Mouse (Mus musculus) forebrain, embryonic 10.5 days (tissue): ENCODE measurements around the gene Kif3a. TPM values are rescaled to one million over a fixed set of nuclear protein-coding genes. Genes with fewer than 3 reads are reported as not detected.

Experiments
- DNase-seq: peaks from one replicate; pipeline ENCODE4 v3.0.0-alpha.2; 2017; ENCODE audit warnings: low spot score; ENCODE audit errors: extremely low spot score
- H3K27ac ChIP-seq: fragments of 300-500 bp; sonication (generic); 2 replicates; pipeline ENCODE4 v1.5.1; 2016; ENCODE audit warnings: mild to moderate bottlenecking
- H3K27me3 ChIP-seq: fragments of 300-500 bp; sonication (generic); 2 replicates; pipeline ENCODE4 v1.6.1; 2016; ENCODE audit warnings: mild to moderate bottlenecking; ENCODE audit not compliant: poor library complexity, severe bottlenecking
- H3K36me3 ChIP-seq: fragments of 300-500 bp; sonication (generic); replicated peaks from 2 replicates; pipeline ENCODE4 v1.6.1; 2016; ENCODE audit warnings: mild to moderate bottlenecking, moderate library complexity
- H3K4me1 ChIP-seq: fragments of 300-500 bp; sonication (generic); 2 replicates; pipeline ENCODE4 v1.6.1; 2016
- H3K4me3 ChIP-seq: fragments of 300-500 bp; sonication (generic); 2 replicates; pipeline ENCODE4 v1.5.1; 2016; ENCODE audit warnings: mild to moderate bottlenecking, moderate library complexity
- H3K9me3 ChIP-seq: fragments of 300-500 bp; sonication (generic); 2 replicates; pipeline ENCODE4 v1.6.1; 2016; ENCODE audit warnings: mild to moderate bottlenecking, moderate library complexity
- WGBS: fragments of 180-500 bp; shearing (Covaris S2); methylation state at CpG from one replicate; pipeline ENCODE4 v1.1.7; 2016; 5-methylcytosine and 5-hydroxymethylcytosine counted together
- polyA plus RNA-seq: library from polyadenylated mRNA; unstranded; fragments of >200 nt; fragmentation: Nextera tagmentation; extraction: Ambion mirVana; gene quantifications from 2 replicates; pipeline ENCODE4 v1.2.1, GENCODE M21; 2016

Kif3a gene
- polyA plus RNA-seq, 1 experiment from 2014 or later: 78.4 TPM

DNA sequence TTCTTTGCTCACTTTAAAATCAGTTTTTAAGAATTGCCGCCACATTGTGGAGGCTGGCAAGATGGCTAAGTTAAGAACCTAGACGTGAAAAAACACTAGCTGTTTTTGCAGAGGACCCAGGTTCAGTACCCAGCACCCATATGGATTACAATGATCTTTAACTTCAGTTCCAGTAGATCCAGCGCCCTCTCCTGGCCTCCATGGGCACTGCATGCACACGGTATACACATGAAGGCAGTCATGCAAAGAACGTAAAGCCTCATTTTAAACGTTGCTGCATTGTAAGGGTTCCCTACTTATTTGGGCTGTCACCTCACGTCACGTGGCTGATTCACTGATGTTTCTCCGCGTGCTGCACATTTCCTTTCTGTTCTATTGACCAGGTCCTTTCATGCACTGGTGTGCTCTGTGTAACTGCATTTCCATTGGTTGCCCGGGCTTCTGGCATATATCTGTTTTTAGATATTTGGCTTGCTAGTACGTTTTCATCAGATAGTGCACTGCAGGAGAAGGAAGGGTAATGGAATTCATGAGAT, 75.6 kb downstream of the Kif3a start:
- Histone ChIP-seq H3K27ac (no peak overlapping the region), H3K4me3 (no peak overlapping the region), H3K9me3 (no peaks in the 10 kb centered on the region), H3K27me3 (peaks cover 1% of the 10 kb centered on the region), H3K36me3 (peaks cover 6% of the 10 kb centered on the region), H3K4me1 (0 out of 2 replicates have a peak, but pooled peaks cover under 1% of the 10 kb centered on the region)
- no peak for DNase-seq
- 80% methylated on average over 12 of the region's 12 CpGs for WGBS

DNA sequence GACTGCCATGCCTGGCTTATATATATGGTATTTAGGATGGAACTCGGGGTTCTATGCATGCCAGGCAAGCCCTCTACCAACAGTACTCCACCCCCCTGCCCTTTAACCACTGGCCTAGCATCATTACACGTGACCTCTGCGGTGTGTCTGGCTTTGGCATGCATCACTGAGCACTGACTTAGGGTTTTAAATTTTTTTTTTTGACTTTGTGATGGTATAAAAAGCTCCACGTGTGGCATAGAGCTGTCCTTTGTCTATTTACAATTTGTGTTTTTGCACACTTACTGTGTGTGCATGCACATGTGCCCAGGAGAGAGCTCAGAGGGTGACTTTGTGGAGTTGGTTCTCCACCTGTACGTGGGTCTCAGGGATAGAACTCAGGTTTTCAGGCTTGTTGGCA, 76.8 kb downstream of the Kif3a start:
- WGBS: 81% methylated on average over 5 of the region's 5 CpGs
- no peak overlapping the region for H3K4me3 ChIP-seq
- H3K36me3 ChIP-seq: peaks cover 16% of the 10 kb centered on the region
- no peaks in the 10 kb centered on the region for H3K4me1 ChIP-seq
- no peaks in the 10 kb centered on the region for H3K27me3 ChIP-seq
- DNase-seq: no peak
- H3K9me3 ChIP-seq: no peaks in the 10 kb centered on the region
- no peak overlapping the region for H3K27ac ChIP-seq

DNA sequence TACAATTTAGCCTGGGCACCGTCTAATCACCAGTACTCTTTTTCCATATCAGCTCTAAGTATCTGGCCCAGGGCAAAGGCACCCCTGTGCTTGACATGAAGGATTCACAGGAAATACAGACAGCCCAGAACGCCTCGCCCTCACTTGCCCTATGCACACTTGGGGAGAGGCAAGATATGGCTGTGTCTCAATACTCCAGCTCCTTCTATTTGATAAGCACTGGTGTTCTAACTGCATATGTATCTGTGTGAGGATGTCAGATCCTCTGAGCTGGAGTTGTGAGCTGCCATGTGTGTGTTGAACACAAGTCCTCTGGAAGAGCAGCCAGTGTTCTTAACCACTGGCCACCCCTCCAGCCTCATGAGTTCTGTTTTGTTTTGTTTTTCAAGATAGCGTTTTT, 84.3 kb downstream of the Kif3a start:
- Histone ChIP-seq H3K4me1 (no peaks in the 10 kb centered on the region), H3K27me3 (no peaks in the 10 kb centered on the region), H3K9me3 (no peaks in the 10 kb centered on the region), H3K27ac (no peak overlapping the region), H3K4me3 (no peak overlapping the region), H3K36me3 (peaks cover 76% of the 10 kb centered on the region)
- WGBS: 91% methylated on average over 4 of the region's 4 CpGs
- DNase-seq: no peak

Other genes starting within 250 kb of the Kif3a start
- 24.1 and 27.7 TPM in 2 replicates for gene Zcchc10, start 242.7 kb upstream of the Kif3a start, polyA plus RNA-seq
- gene Aff4, start 216.5 kb upstream of the Kif3a start, polyA plus RNA-seq: 31.5 and 33.5 TPM in 2 replicates
- gene Leap2, start 144.2 kb upstream of the Kif3a start, polyA plus RNA-seq: 0.32 TPM in 1 of 2 replicates, not detected in the other
- 590 and 612 TPM in 2 replicates for gene Uqcrq, start 136.5 kb upstream of the Kif3a start, polyA plus RNA-seq
- 1.1 and 2.0 TPM in 2 replicates for gene Gdf9, start 136.4 kb upstream of the Kif3a start, polyA plus RNA-seq
- gene Gm10447, start 110.3 kb upstream of the Kif3a start, polyA plus RNA-seq: not detected in 2 replicates
- gene Shroom1, start 110.2 kb upstream of the Kif3a start, polyA plus RNA-seq: 1.2 and 1.7 TPM in 2 replicates
- gene Gm9837, start 96.9 kb upstream of the Kif3a start, polyA plus RNA-seq: not detected in 2 replicates
- 0.30 TPM in 1 of 2 replicates, not detected in the other for gene Gm9945, start 87.2 kb upstream of the Kif3a start, polyA plus RNA-seq
- 0.46 and 0.97 TPM in 2 replicates for gene Sowaha, start 87.1 kb upstream of the Kif3a start, polyA plus RNA-seq
- gene Sept8, start 48.1 kb upstream of the Kif3a start, polyA plus RNA-seq: 22.7 and 22.9 TPM in 2 replicates
- gene Il4, start 51.3 kb downstream of the Kif3a start, polyA plus RNA-seq: 0.77 and 0.96 TPM in 2 replicates
- not detected in 2 replicates for gene Il13, start 67.3 kb downstream of the Kif3a start, polyA plus RNA-seq
- 27.4 and 27.8 TPM in 2 replicates for gene Rad50, start 139.9 kb downstream of the Kif3a start, polyA plus RNA-seq
- 0.11 TPM in 1 of 2 replicates, not detected in the other for gene Il5, start 153.4 kb downstream of the Kif3a start, polyA plus RNA-seq
- gene Irf1, start 202.6 kb downstream of the Kif3a start, polyA plus RNA-seq: 3.7 and 4.9 TPM in 2 replicates
- not detected in 2 replicates for gene Gm17334, start 205.8 kb downstream of the Kif3a start, polyA plus RNA-seq